Mouse (Mus musculus) hindbrain, embryonic 16.5 days (tissue): Measurements from ENCODE around the gene Rgs6. TPM values are rescaled to one million over a fixed set of nuclear protein-coding genes. Genes with fewer than 3 reads are reported as not detected.

Experiments used
- ATAC-seq: fragments of 200-750 bp; cut with Nextera tagmentation; 2 replicates; pipeline ENCODE4 v1.8.0; 2017; ENCODE audit warnings: moderate TSS enrichment, moderate library complexity
- H3K27ac ChIP-seq: fragments of 300-500 bp; sonication (generic); 2 replicates; pipeline ENCODE4 v1.5.1; 2014; ENCODE audit warnings: low read depth, mild to moderate bottlenecking, control low read depth, low read length, moderate library complexity
- H3K27me3 ChIP-seq: fragments of 300-500 bp; sonication (generic); replicated peaks from 2 replicates; pipeline ENCODE4 v1.6.1; 2014; ENCODE audit warnings: low read length; ENCODE audit not compliant: control insufficient read depth, insufficient read depth
- H3K36me3 ChIP-seq: fragments of 300-500 bp; sonication (generic); 2 replicates; pipeline ENCODE4 v1.6.1; 2014; ENCODE audit warnings: mild to moderate bottlenecking, low read length, moderate library complexity, mixed read lengths; ENCODE audit not compliant: control insufficient read depth, insufficient read depth
- H3K4me1 ChIP-seq: fragments of 300-500 bp; sonication (generic); 2 replicates; pipeline ENCODE4 v1.6.1; 2014; ENCODE audit warnings: low read depth, low read length; ENCODE audit not compliant: control insufficient read depth, insufficient read depth
- H3K4me2 ChIP-seq: fragments of 300-500 bp; sonication (generic); 2 replicates; pipeline ENCODE4 v1.6.1; 2014; ENCODE audit warnings: mild to moderate bottlenecking, low read length, control low read depth, moderate library complexity
- H3K4me3 ChIP-seq: fragments of 300-500 bp; sonication (generic); 2 replicates; pipeline ENCODE4 v1.5.1; 2014; ENCODE audit warnings: mild to moderate bottlenecking, low read length, control low read depth, moderate library complexity
- H3K9ac ChIP-seq: fragments of 300-500 bp; sonication (generic); 2 replicates; pipeline ENCODE4 v1.6.1; 2014; ENCODE audit warnings: low read depth, mild to moderate bottlenecking, control low read depth, low read length, moderate library complexity
- H3K9me3 ChIP-seq: fragments of 300-500 bp; sonication (generic); 2 replicates; pipeline ENCODE4 v1.6.1; 2014; ENCODE audit warnings: mild to moderate bottlenecking, low read length, moderate library complexity; ENCODE audit not compliant: control insufficient read depth
- WGBS: fragments of 180-500 bp; shearing (Covaris S2); extraction: QIAGEN DNeasy Blood & Tissue Kit; methylation state at CpG from one replicate; pipeline ENCODE4 v1.1.7; 2014; 5-methylcytosine and 5-hydroxymethylcytosine counted together
- polyA plus RNA-seq: library from polyadenylated mRNA; unstranded; fragments of >200 nt; fragmentation: Nextera tagmentation; extraction: Ambion mirVana; gene quantifications from 2 replicates; pipeline ENCODE4 v1.2.1, GENCODE M21; 2015

Rgs6 gene
- polyA plus RNA-seq, 1 experiment from 2014 or later, result 10.1 TPM

- H3K4me1 ChIP-seq, result peaks cover 24% of the 10 kb centered on the region
- 39% methylated on average over 7 of the region's 7 CpGs for WGBS
- H3K27me3 ChIP-seq, result no peaks in the 10 kb centered on the region
- no peak for ATAC-seq
- no peaks in the 10 kb centered on the region for H3K9me3 ChIP-seq
- H3K9ac ChIP-seq, result no peak overlapping the region
- no peaks in the 10 kb centered on the region for H3K36me3 ChIP-seq
- H3K27ac ChIP-seq, result no peak overlapping the region
- H3K4me2 ChIP-seq, result no peak overlapping the region
- no peak overlapping the region for H3K4me3 ChIP-seq
These were observed 459.6 kb downstream of the Rgs6 start for GRCm38 (mm10) chr12:83047710-83048109.

- Histone ChIP-seq H3K36me3 (no peaks in the 10 kb centered on the region), H3K9me3 (0 out of 2 replicates have a peak, but pooled peaks cover 4% of the 10 kb centered on the region), H3K4me3 (no peak overlapping the region), H3K27me3 (no peaks in the 10 kb centered on the region), H3K4me1 (peaks cover 4% of the 10 kb centered on the region; the same call in 1 of the 2 replicates), H3K27ac (no peak overlapping the region), H3K9ac (no peak overlapping the region), H3K4me2 (no peak overlapping the region)
- WGBS, result 91% methylated on average over 8 of the region's 8 CpGs
- ATAC-seq, result no peak
These were observed 462.4 kb downstream of the Rgs6 start for GRCm38 (mm10) chr12:83050514-83050913.

- H3K27me3 ChIP-seq, result no peaks in the 10 kb centered on the region
- no peaks in the 10 kb centered on the region for H3K36me3 ChIP-seq
- H3K9ac ChIP-seq, result no peak overlapping the region
- no peak overlapping the region for H3K4me2 ChIP-seq
- WGBS, result 69% methylated on average over 4 of the region's 4 CpGs
- no peak for ATAC-seq
- H3K4me3 ChIP-seq, result no peak overlapping the region
- 0 out of 2 replicates have a peak, but pooled peaks cover 4% of the 10 kb centered on the region for H3K9me3 ChIP-seq
- no peak overlapping the region for H3K27ac ChIP-seq
- H3K4me1 ChIP-seq, result no peaks in the 10 kb centered on the region
These were observed 464.3 kb downstream of the Rgs6 start for GRCm38 (mm10) chr12:83052391-83052790.

GRCm38 (mm10) chr12:83055690-83056089, 467.6 kb downstream of the Rgs6 start:
- ATAC-seq, result no peak
- Histone ChIP-seq H3K9me3 (0 out of 2 replicates have a peak, but pooled peaks cover 4% of the 10 kb centered on the region), H3K27ac (no peak overlapping the region), H3K36me3 (no peaks in the 10 kb centered on the region), H3K4me1 (no peaks in the 10 kb centered on the region), H3K4me2 (no peak overlapping the region), H3K9ac (no peak overlapping the region), H3K4me3 (no peak overlapping the region), H3K27me3 (no peaks in the 10 kb centered on the region)
- WGBS, result 78% methylated on average over 5 of the region's 5 CpGs

GRCm38 (mm10) chr12:83066426-83066825, 478.3 kb downstream of the Rgs6 start:
- H3K4me2 ChIP-seq, result no peak overlapping the region
- no peaks in the 10 kb centered on the region for H3K27me3 ChIP-seq
- no peaks in the 10 kb centered on the region for H3K4me1 ChIP-seq
- ATAC-seq, result no peak
- no peak overlapping the region for H3K9ac ChIP-seq
- H3K36me3 ChIP-seq, result no peaks in the 10 kb centered on the region
- WGBS, result 71% methylated on average over 6 of the region's 6 CpGs
- no peak overlapping the region for H3K27ac ChIP-seq
- no peak overlapping the region for H3K4me3 ChIP-seq
- H3K9me3 ChIP-seq, result no peaks in the 10 kb centered on the region

- 75% methylated on average over 5 of the region's 5 CpGs for WGBS
- Histone ChIP-seq H3K4me2 (no peak overlapping the region), H3K27ac (no peak overlapping the region)
These were observed 482.8 kb downstream of the Rgs6 start for GRCm38 (mm10) chr12:83070848-83071247.

GRCm38 (mm10) chr12:83072181-83072887, 484.2 kb downstream of the Rgs6 start:
- 33% methylated on average over 3 of the region's 3 CpGs for WGBS
- ATAC-seq, result 0 out of 2 replicates have a peak, but pooled peaks have one; percentile 45

More at GRCm38 (mm10) chr12:83070848-83071247, 482.8 kb downstream of the Rgs6 start:
- Histone ChIP-seq H3K36me3 (no peaks in the 10 kb centered on the region), H3K9ac (no peak overlapping the region), H3K4me3 (no peak overlapping the region), H3K4me1 (peaks cover 12% of the 10 kb centered on the region), H3K9me3 (no peaks in the 10 kb centered on the region), H3K27me3 (no peaks in the 10 kb centered on the region)
- ATAC-seq, result no peak

GRCm38 (mm10) chr12:83072951-83073878, 485.1 kb downstream of the Rgs6 start:
- Histone ChIP-seq H3K4me2 (no peak overlapping the region), H3K27me3 (no peaks in the 10 kb centered on the region), H3K27ac (no peak overlapping the region), H3K4me1 (peaks cover 12% of the 10 kb centered on the region), H3K36me3 (no peaks in the 10 kb centered on the region), H3K9ac (no peak overlapping the region), H3K9me3 (no peaks in the 10 kb centered on the region), H3K4me3 (no peak overlapping the region)
- peak; percentile 85 for ATAC-seq
- 17% methylated on average over 13 of the region's 13 CpGs for WGBS

More at GRCm38 (mm10) chr12:83072181-83072887, 484.2 kb downstream of the Rgs6 start:
- H3K36me3 ChIP-seq, result no peaks in the 10 kb centered on the region
- no peaks in the 10 kb centered on the region for H3K27me3 ChIP-seq
- peaks cover 12% of the 10 kb centered on the region for H3K4me1 ChIP-seq
- H3K4me2 ChIP-seq, result no peak overlapping the region
- H3K4me3 ChIP-seq, result no peak overlapping the region
- no peak overlapping the region for H3K27ac ChIP-seq
- H3K9ac ChIP-seq, result no peak overlapping the region
- H3K9me3 ChIP-seq, result no peaks in the 10 kb centered on the region

GRCm38 (mm10) chr12:83073879-83074368, 485.8 kb downstream of the Rgs6 start:
- no peak overlapping the region for H3K4me3 ChIP-seq
- H3K9ac ChIP-seq, result no peak overlapping the region
- no peak overlapping the region for H3K4me2 ChIP-seq
- H3K9me3 ChIP-seq, result no peaks in the 10 kb centered on the region
- no peaks in the 10 kb centered on the region for H3K36me3 ChIP-seq
- ATAC-seq, result no peak
- WGBS, result 78% methylated on average over 6 of the region's 6 CpGs
- no peak overlapping the region for H3K27ac ChIP-seq
- H3K4me1 ChIP-seq, result peaks cover 12% of the 10 kb centered on the region
- H3K27me3 ChIP-seq, result no peaks in the 10 kb centered on the region
